Mouse (Mus musculus) heart, adult 2 months (tissue): ENCODE results near the gene Psmd9.

Experiments used
- CTCF ChIP-seq: fragments of 200-600 bp; IDR thresholded peaks from 2 replicates; pipeline ENCODE4 v1.8.1; 2022; ENCODE audit warnings: antibody characterized with exemption, mild to moderate bottlenecking, moderate library complexity
- POLR2A ChIP-seq: fragments of 200-500 bp; IDR thresholded peaks from 2 replicates; pipeline ENCODE4 v1.6.1; 2011; ENCODE audit warnings: mild to moderate bottlenecking, low read depth, low read length, control low read depth; ENCODE audit not compliant: insufficient read depth

- TF ChIP-seq POLR2A (no peak), CTCF (no peak)
Observed at GRCm38 (mm10) chr5:123130030-123130813, 39.0 kb upstream of the Psmd9 start.
